ENCODE assay signal across 8 mouse cellular contexts in the genomic region with DNA sequence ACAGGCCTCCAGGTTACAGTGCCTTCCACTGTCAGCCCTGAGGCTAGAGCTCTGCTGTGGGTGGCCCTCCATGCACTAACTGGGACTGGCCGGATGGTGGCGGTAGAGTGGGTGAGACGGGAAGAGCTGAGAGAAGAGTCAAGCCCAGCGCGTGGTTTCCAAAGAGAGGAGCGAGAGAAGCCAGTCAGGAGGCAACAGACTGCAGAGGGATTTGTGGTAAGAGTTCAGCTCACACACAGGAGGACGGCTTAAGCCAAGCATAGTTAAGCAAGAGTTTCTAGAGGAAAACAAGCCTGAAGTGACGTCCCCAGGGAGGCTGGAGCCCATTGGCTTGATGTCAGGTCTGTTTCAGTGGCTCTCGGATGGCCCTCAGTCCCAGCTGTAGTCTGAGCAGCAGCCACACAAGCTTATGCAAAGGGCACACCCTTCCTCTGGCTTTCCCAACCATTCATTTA.
DNase-seq lines count a peak whose midpoint lies in the region; ATAC-seq and TF ChIP-seq lines count a peak whose summit lies in the region.

No protein-coding gene starts in this region.

- H3K9me3 ChIP-seq in G1E (replicated peaks), result no peaks in the 10 kb centered on the region
- no peaks in the 10 kb centered on the region for H3K9me3 ChIP-seq in forebrain, postnatal 0 days (ENCODE audit: low read length)

- no peak for TF ChIP-seq POLR2A in lung, adult 2 months (IDR thresholded peaks at IDR 0.05; ENCODE audit: borderline replicate concordance, extremely low read depth, low read depth, low read length)

- no peak overlapping the region for H3K27ac ChIP-seq in forebrain, postnatal 0 days (ENCODE audit: low read depth, low read length)
- peak overlapping the region; percentile 62 for H3K27ac ChIP-seq in layer of hippocampus, adult 2 months

- peak overlapping the region; percentile 38 for H3K4me2 ChIP-seq in forebrain, postnatal 0 days (ENCODE audit: low read depth)

- ATAC-seq in G1E (ENCODE audit: extremely low read depth, insufficient number of reproducible peaks, low FRiP score, poor library complexity, severe bottlenecking), result no peak
- ATAC-seq in forebrain, postnatal 0 days, result peak; percentile 85
- ATAC-seq in neutrophil, adult 5-6 weeks (ENCODE audit: extremely low read depth, insufficient number of reproducible peaks, low FRiP score, poor library complexity, severe bottlenecking), result peak; percentile 75

- H3K9ac ChIP-seq in forebrain, postnatal 0 days, result no peak overlapping the region; the same call in 1 of the 2 replicates

- TF ChIP-seq CTCF in G1E (IDR thresholded peaks at IDR 0.05; ENCODE audit: low read depth, low read length), result peak; percentile 70
- peak; percentile 96 for TF ChIP-seq CTCF in forebrain, postnatal 0 days (IDR thresholded peaks at IDR 0.05; ENCODE audit: low read depth)
- peak; percentile 93 for TF ChIP-seq CTCF in layer of hippocampus, adult 2 months (conservative IDR thresholded peaks at IDR 0.05)
- TF ChIP-seq CTCF in lung, adult 2 months (IDR thresholded peaks at IDR 0.05; ENCODE audit: insufficient read depth, low read length), result peak; percentile 82

- no peak overlapping the region for H3K4me3 ChIP-seq in G1E (ENCODE audit: low read depth, low read length)
- H3K4me3 ChIP-seq in forebrain, postnatal 0 days (ENCODE audit: low read depth, low read length), result no peak overlapping the region
- peak overlapping the region; percentile 17; the same call in 1 of the 2 replicates for H3K4me3 ChIP-seq in layer of hippocampus, adult 2 months
- H3K4me3 ChIP-seq in lung, adult 2 months (replicated peaks; ENCODE audit: extremely low read depth, low read depth, low read length), result no peak overlapping the region

- peaks cover 6% of the 10 kb centered on the region for H3K27me3 ChIP-seq in G1E (ENCODE audit: insufficient read depth, low read length)
- no peaks in the 10 kb centered on the region for H3K27me3 ChIP-seq in forebrain, postnatal 0 days (ENCODE audit: insufficient read depth, low read length)

- 5% methylated on average over 9 of the region's 9 CpGs for WGBS in forebrain, postnatal 0 days
- 3% methylated on average over 9 of the region's 9 CpGs for WGBS in lung, adult 2 months

- H3K4me1 ChIP-seq in G1E (ENCODE audit: insufficient read depth, low read depth, low read length), result 0 out of 2 replicates have a peak, but pooled peaks cover 3% of the 10 kb centered on the region
- no peaks in the 10 kb centered on the region for H3K4me1 ChIP-seq in forebrain, postnatal 0 days (ENCODE audit: insufficient read depth)
- H3K4me1 ChIP-seq in lung, adult 2 months (ENCODE audit: control insufficient read depth, insufficient read depth, low read length), result peaks cover 12% of the 10 kb centered on the region

- H3K36me3 ChIP-seq in G1E (replicated peaks), result no peaks in the 10 kb centered on the region
- H3K36me3 ChIP-seq in forebrain, postnatal 0 days (ENCODE audit: insufficient read depth), result no peaks in the 10 kb centered on the region

- DNase-seq in G1E (ENCODE audit: low spot score), result peak; percentile 24
- DNase-seq in cerebellum, adult 18-20 months, result peak; percentile 92 to 96
- peak; percentile 90 for DNase-seq in forebrain, postnatal 0 days
- peak; percentile 96 for DNase-seq in heart, postnatal 4 days
- DNase-seq in layer of hippocampus, adult 2 months (ENCODE audit: low spot score in 2 of 2), result peak; percentile 90 to 91
- peak; percentile 87 for DNase-seq in lung, adult 2 months
- DNase-seq in thymus, adult 18-20 months, result peak; percentile 71 to 75

Comparison
In these comparisons a context has a peak if more than half of its experiments do, and no peak if none do; other contexts are left out.
1. DNase-seq: peak in every context shown above with its lines; median percentile 96 in heart, postnatal 4 days; 94 in cerebellum, adult 18-20 months; 90 in layer of hippocampus, adult 2 months; 90 in forebrain, postnatal 0 days; 87 in lung, adult 2 months; 73 in thymus, adult 18-20 months; 24 in G1E.